Mouse (Mus musculus): ENCODE measurements around the gene Grm4.

- TF ChIP-seq CTCF (IDR thresholded peaks at IDR 0.05; ENCODE audit: low read depth) (no peak), EP300 (optimal IDR thresholded peaks at IDR 0.05) (no peak)
Measured at GRCm38 (mm10) chr17:27485940-27486339, 35.3 kb downstream of the Grm4 start.

Data from stomach, postnatal 0 days (tissue).